Mouse (Mus musculus): Measurements from ENCODE around the gene Vtcn1. TPM values are rescaled to one million over a fixed set of nuclear protein-coding genes. Genes with fewer than 3 reads are reported as not detected.

Gene Vtcn1
- polyA plus RNA-seq, 1 experiment: 1.3 TPM

DNA sequence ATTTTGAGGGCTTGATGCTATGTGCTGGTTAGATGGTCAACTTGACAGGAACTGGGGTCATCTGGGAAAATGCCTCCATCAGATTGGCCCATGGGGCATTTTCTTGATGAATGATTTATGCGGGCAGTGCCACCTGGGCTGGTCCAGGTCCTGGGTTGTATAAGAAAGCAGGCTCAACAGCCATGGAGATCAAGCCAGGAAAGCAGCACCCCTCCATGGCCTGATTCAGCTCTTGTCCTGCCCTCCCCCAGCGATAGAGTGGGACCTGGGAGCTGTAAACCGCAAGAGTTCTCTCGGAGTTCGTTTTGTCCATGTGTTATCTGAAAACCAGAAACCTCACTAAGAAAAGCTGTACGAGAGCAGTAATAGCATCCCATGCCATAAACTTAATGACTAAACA, 110.3 kb downstream of the Vtcn1 start:
- no peaks in the 10 kb centered on the region for H3K27me3 ChIP-seq (ENCODE audit: control insufficient read depth, insufficient read depth, low read length)
- no peaks in the 10 kb centered on the region for H3K4me1 ChIP-seq (ENCODE audit: control insufficient read depth, insufficient read depth, low read length)
- H3K27ac ChIP-seq (ENCODE audit: control insufficient read depth, insufficient read depth, low read depth, low read length): no peak overlapping the region
- H3K4me3 ChIP-seq (ENCODE audit: control insufficient read depth, low read depth, low read length): no peak overlapping the region
- peaks cover 3% of the 10 kb centered on the region for H3K36me3 ChIP-seq (ENCODE audit: control insufficient read depth, insufficient read depth, low read length)
- no peak for TF ChIP-seq POLR2A (IDR thresholded peaks at IDR 0.05; ENCODE audit: control insufficient read depth, low read depth, low read length)
- no peak for TF ChIP-seq CTCF (IDR thresholded peaks at IDR 0.05; ENCODE audit: control insufficient read depth, insufficient read depth, insufficient replicate concordance, low read depth, low read length)

DNA sequence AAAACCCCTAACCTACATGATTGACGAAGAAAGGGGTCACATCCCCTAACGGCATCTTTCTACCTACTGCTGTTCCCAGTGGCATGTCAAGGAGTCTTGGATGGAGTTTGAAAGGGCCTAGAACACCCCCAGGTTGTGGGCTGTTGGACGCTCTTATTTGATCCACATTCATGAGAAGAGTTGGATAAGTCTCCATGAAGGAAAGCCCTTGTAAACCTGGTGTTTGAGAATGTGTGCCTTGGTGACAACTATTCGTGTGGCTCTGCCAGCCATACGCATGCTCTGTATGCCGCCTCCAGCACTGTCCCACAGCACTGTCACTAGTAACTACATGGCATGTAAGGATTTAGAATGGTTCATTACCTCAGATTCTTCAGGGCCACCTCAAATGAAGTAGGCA, 110.9 kb downstream of the Vtcn1 start:
- H3K27me3 ChIP-seq (ENCODE audit: control insufficient read depth, insufficient read depth, low read length): no peaks in the 10 kb centered on the region
- H3K36me3 ChIP-seq (ENCODE audit: control insufficient read depth, insufficient read depth, low read length): peaks cover 3% of the 10 kb centered on the region
- TF ChIP-seq CTCF (IDR thresholded peaks at IDR 0.05; ENCODE audit: control insufficient read depth, insufficient read depth, insufficient replicate concordance, low read depth, low read length) (no peak), POLR2A (IDR thresholded peaks at IDR 0.05; ENCODE audit: control insufficient read depth, low read depth, low read length) (no peak)

DNA sequence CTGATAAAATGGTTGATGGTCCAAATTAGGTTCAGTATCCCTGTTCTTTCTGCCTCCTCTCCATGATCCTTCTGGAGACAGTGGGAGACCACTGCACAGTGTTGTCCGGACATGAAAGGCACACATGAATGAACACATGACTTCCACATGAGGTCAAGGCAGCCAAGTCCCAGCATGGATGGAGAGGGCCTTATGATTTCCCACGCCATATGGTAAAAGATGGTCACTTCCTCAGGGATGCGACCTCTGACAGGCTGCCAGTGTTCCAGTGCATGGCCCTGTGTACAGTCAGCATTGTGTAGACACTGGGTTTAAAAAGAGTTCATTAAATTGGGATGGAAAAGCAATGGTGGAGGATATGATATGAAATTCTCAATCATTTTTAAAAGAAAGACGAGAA, 113.0 kb downstream of the Vtcn1 start:
- Histone ChIP-seq H3K4me3 (ENCODE audit: control insufficient read depth, low read depth, low read length) (no peak overlapping the region), H3K4me1 (ENCODE audit: control insufficient read depth, insufficient read depth, low read length) (no peaks in the 10 kb centered on the region), H3K36me3 (ENCODE audit: control insufficient read depth, insufficient read depth, low read length) (no peaks in the 10 kb centered on the region; the same call in 1 of the 2 replicates), H3K27me3 (ENCODE audit: control insufficient read depth, insufficient read depth, low read length) (no peaks in the 10 kb centered on the region), H3K27ac (ENCODE audit: control insufficient read depth, insufficient read depth, low read depth, low read length) (no peak overlapping the region)
- TF ChIP-seq CTCF (IDR thresholded peaks at IDR 0.05; ENCODE audit: control insufficient read depth, insufficient read depth, insufficient replicate concordance, low read depth, low read length) (no peak), POLR2A (IDR thresholded peaks at IDR 0.05; ENCODE audit: control insufficient read depth, low read depth, low read length) (no peak)

More for the DNA sequence above, 110.9 kb downstream of the Vtcn1 start:
- no peak overlapping the region for H3K4me3 ChIP-seq (ENCODE audit: control insufficient read depth, low read depth, low read length)
- H3K4me1 ChIP-seq (ENCODE audit: control insufficient read depth, insufficient read depth, low read length): no peaks in the 10 kb centered on the region
- no peak overlapping the region for H3K27ac ChIP-seq (ENCODE audit: control insufficient read depth, insufficient read depth, low read depth, low read length)

DNA sequence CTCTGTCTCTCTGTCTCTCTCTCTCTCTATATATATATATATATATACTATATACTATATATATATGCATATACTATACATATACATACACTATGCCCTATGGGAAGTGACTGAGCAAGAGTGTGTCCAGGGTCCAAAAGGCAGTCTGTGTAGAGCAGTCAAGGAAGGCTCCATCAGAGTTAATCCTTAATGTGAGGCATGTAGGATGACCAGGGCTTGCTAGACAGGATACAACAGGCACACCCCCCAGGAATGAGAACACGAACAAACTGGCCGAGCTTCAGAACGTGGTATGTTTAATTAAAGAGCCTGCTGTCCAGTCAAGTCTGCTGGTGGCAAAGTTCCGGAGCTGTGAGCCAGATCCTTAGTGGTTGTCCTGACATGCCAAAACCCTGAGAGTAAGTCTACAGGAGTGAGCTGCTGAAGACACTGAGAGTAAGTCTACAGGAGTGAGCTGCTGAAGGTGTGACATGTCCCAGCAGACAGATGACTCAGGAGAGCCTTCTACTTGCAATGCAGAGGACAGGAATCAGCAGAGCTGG, 115.3 kb downstream of the Vtcn1 start:
- TF ChIP-seq POLR2A (IDR thresholded peaks at IDR 0.05; ENCODE audit: control insufficient read depth, low read depth, low read length): no peak
- TF ChIP-seq CTCF (IDR thresholded peaks at IDR 0.05; ENCODE audit: control insufficient read depth, insufficient read depth, insufficient replicate concordance, low read depth, low read length): no peak
- no peaks in the 10 kb centered on the region for H3K4me1 ChIP-seq (ENCODE audit: control insufficient read depth, insufficient read depth, low read length)
- no peaks in the 10 kb centered on the region for H3K27me3 ChIP-seq (ENCODE audit: control insufficient read depth, insufficient read depth, low read length)
- H3K4me3 ChIP-seq (ENCODE audit: control insufficient read depth, low read depth, low read length): no peak overlapping the region
- no peaks in the 10 kb centered on the region; the same call in 1 of the 2 replicates for H3K36me3 ChIP-seq (ENCODE audit: control insufficient read depth, insufficient read depth, low read length)
- H3K27ac ChIP-seq (ENCODE audit: control insufficient read depth, insufficient read depth, low read depth, low read length): no peak overlapping the region

Other genes with a start within 250 kb of the Vtcn1 start
- gene Man1a2, start 140.0 kb upstream of the Vtcn1 start, polyA plus RNA-seq (2012; rRNA removed): 9.8 and 12.0 TPM in 2 replicates
- gene Trim45, start 96.7 kb downstream of the Vtcn1 start, polyA plus RNA-seq (2012; rRNA removed): 33.7 and 38.9 TPM in 2 replicates
- 2.7 and 3.0 TPM in 2 replicates for gene Ttf2, start 144.2 kb downstream of the Vtcn1 start, polyA plus RNA-seq (2012; rRNA removed)
- not detected in 2 replicates for gene Cd101, start 204.1 kb downstream of the Vtcn1 start, polyA plus RNA-seq (2012; rRNA removed)